Mouse (Mus musculus): ENCODE measurements around the gene Babam2.

Babam2 gene

GRCm38 (mm10) chr5:31697644-31698296 lies at the start of gene Babam2:
Gene Babam2 (plus strand): TSS chr5:31697684.
- peak; percentile 93 to 94 for DNase-seq (ENCODE audit: low spot score in 2 of 2)

DNA sequence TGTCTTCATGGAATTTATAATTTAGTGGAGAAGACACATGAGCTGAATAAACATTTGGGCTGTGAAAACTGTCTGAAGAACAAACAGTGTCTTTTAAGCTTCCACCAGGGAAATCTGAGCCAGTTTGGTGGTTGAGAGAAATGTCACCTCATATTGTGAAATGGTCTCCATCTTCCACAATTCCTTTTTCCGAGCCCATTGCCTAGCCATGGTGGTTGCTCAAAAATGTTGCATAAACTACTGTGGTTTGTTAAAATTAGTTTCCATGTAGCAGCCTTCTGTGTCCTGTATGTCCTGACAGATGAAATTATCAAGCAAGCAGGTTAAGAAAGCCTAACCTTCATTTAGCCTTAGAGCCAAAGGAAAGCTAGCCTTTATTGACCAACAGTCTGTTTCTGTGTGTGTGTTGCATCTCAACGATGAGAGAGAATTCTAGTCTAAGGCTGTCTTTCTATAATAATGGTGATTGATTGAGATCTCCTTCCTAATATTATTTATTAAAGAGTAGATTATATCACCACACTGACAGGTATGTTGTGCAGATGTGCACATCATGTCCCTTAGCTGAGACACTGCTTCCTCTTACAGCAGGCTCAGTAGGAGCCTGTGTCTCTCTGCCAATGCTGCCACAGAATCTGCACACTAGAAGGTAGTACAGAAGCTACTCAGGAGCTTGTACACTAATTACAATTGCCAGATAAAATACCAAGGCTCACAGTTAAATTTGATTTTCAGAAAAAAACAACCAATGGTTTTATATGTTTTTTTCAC lies 46.8 kb upstream of the Babam2 start:
- DNase-seq (ENCODE audit: low spot score in 2 of 2): no peak

DNA sequence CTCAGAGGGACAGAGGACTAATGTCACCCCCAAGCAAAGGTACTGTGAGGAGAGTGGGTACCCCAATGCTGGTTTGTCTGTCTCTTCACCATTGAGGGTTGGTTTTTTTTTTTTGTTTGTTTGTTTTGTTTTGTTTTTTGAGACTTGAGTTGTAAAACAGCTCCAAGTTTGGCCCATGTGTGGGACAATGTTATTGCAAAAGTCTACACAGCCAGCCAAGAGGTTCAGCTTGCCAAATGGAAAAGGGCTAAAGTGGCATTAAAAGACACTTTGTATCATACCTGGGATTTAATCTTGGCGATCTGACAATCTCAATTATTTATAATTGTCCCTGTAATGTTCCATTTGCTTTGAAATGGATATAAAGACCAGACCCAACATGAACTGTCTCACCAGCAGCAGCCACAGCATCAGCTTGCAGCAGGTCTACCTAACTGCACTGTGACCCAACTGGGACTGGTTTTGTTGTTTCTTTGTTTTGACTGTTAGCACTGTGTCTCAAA lies 41.7 kb upstream of the Babam2 start:
- DNase-seq (ENCODE audit: low spot score in 2 of 2): no peak

DNA sequence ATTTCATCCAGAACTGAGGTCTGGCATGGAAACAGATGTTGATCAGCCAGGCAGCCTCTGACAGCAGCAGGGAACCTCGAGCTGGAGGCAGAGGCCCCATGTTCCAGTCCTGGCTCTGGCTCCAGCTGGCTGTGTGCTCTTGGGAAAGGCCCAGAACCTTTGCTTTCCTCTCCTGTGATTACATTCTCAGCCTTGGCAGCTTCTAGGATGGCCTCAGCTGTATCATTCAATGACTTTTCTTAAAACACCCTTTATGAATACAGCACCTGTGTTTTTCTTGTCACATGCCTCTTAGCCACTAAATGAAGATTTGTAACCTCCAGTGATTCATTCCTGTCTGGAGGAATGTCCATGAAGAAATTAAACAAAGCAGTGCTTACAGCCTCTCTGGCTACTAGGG lies 31.3 kb upstream of the Babam2 start:
- DNase-seq (ENCODE audit: low spot score in 2 of 2): no peak

- no peak for DNase-seq (ENCODE audit: low spot score in 2 of 2)
Measured at GRCm38 (mm10) chr5:31668325-31668968, 29.0 kb upstream of the Babam2 start.

DNA sequence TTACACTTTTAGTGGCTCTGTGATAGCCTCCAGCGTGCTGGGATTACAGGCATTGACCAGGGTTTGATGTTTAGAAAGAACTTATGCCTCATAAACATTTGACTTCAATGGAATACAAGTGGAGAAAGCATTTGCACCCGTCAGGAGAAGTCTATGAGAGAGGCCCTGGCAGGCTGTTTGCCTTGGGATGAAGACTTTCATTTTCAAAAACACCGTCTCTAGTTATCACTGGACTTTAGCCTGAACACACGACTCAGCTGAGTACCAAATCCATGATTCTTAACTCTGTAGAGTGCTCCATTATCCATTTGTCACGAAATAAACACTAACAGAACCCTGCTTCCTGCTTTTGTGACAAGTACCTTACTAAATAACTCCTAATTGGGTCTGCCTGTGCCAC lies 27.5 kb upstream of the Babam2 start:
- DNase-seq (ENCODE audit: low spot score in 2 of 2): no peak

GRCm38 (mm10) chr5:31671137-31671536 lies 26.3 kb upstream of the Babam2 start:
- DNase-seq (ENCODE audit: low spot score in 2 of 2): no peak

DNA sequence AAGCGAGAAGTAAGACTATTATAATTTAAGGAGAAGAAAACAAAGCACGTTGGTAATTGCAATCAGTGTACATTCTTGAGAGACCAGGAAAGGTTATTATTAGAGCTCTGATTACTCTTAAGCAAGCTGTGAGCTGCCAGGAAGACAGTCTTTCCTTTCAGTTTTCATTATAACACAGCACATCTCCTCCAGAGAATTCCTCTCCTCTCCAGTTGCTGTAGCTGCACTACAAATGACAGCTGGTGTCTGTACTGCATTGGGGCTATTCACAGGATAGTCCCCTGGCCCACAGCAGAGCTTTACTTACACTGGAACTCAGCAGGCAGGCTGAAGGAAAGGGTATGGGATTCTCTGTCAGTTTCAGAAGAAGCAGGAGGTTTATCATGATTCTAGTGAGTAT lies 24.1 kb upstream of the Babam2 start:
- DNase-seq (ENCODE audit: low spot score in 2 of 2): peak in 1 of 2 experiments; percentile 4

DNA sequence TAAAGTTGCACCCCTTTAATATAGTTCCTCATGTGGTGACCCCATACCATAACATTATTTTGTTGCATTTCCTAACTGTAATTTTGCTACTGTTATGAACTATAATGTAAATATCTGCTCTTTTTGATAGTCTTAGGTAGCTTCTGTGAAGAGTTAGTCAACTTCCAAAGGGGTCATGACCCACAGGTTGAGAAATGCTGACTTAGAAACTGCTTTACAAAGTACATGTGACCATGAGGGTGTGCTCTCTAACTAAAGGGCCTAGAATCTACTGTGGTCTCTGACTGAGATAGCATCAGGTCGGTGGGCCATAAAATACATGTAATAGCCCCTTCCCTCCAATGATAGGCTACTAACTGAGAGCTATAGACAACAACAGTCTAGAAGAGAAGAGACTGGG lies 19.5 kb upstream of the Babam2 start:
- DNase-seq (ENCODE audit: low spot score in 2 of 2): no peak

DNA sequence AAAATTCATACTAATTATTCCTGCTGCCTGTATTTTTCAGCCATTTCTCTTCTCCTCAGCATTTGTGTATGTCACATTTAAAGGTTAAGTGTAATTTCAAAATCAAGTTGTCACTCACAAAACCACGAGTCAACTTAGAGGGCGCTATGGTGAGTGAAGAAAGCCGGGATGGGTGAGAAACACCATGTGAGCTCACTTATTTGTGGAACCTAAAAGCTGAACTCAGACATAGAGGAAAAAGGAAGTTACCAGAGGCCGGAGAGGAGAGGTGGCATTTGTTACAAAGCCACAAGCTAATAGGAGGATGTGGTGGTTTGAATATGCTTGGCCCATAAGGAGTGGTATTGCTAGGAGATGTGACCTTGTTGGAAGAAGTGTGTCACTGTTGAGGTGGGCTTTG lies 17.3 kb upstream of the Babam2 start:
- DNase-seq (ENCODE audit: low spot score in 2 of 2): no peak

DNA sequence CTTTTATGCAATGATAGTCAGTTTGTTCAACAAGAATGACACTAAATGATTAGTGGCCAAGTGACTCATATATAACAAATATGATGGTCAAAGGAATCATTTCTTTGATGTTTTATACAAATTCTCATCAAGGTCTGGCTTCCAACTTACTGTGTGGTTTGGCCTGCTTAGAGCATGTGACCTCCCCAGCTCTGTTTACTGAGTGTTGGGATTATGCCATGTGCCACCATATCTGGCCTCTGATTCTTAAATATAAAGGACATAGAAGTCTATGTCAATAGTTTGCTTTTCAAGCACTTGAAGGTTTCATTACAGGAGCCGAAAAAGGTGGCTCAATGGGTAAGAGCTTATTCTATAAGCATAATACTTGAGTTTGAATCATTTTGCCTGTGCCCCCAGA lies 15.2 kb upstream of the Babam2 start:
- DNase-seq (ENCODE audit: low spot score in 2 of 2): no peak

DNA sequence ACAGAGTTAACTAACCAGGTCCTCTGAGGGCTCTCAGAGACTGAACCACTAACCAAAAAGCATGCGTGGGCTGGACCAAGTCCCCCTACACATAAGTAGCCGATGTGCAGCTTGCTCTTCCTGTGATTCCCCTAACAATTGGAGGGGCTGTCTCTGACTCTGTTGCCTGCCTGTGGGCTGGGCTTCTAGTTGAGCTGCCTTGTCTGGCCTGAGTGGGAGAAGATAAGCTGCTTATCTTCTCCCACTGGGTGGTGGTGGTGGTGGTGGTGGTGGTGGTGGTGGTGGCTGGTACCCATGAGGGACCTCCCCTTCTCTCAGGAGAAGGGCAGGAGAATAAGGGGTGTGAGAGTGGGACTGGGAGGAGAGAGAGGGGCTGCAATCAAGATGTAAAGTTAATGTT lies 11.4 kb upstream of the Babam2 start:
- DNase-seq (ENCODE audit: low spot score in 2 of 2): no peak

- no peak for DNase-seq (ENCODE audit: low spot score in 2 of 2)
Measured at GRCm38 (mm10) chr5:31687972-31688371, 9.5 kb upstream of the Babam2 start.

- DNase-seq (ENCODE audit: low spot score in 2 of 2): no peak
Measured at GRCm38 (mm10) chr5:31693191-31693590, 4.3 kb upstream of the Babam2 start.

- DNase-seq (ENCODE audit: low spot score in 2 of 2): no peak
Measured at GRCm38 (mm10) chr5:31696971-31697643, 377 bp upstream of the Babam2 start, which contains the start of gene Rbks. Gene Rbks (minus strand): TSS chr5:31697627.

- DNase-seq (ENCODE audit: low spot score in 2 of 2): peak; percentile 90 to 91
Measured at GRCm38 (mm10) chr5:31698297-31698726, 828 bp downstream of the Babam2 start.

- DNase-seq (ENCODE audit: low spot score in 2 of 2): no peak
Measured at GRCm38 (mm10) chr5:31698931-31699330, 1.4 kb downstream of the Babam2 start.

GRCm38 (mm10) chr5:31699397-31699796 lies 1.9 kb downstream of the Babam2 start:
- no peak for DNase-seq (ENCODE audit: low spot score in 2 of 2)

- no peak for DNase-seq (ENCODE audit: low spot score in 2 of 2)
Measured at GRCm38 (mm10) chr5:31704971-31705370, 7.5 kb downstream of the Babam2 start.

- no peak for DNase-seq (ENCODE audit: low spot score in 2 of 2)
Measured at GRCm38 (mm10) chr5:31706826-31707225, 9.3 kb downstream of the Babam2 start.

DNA sequence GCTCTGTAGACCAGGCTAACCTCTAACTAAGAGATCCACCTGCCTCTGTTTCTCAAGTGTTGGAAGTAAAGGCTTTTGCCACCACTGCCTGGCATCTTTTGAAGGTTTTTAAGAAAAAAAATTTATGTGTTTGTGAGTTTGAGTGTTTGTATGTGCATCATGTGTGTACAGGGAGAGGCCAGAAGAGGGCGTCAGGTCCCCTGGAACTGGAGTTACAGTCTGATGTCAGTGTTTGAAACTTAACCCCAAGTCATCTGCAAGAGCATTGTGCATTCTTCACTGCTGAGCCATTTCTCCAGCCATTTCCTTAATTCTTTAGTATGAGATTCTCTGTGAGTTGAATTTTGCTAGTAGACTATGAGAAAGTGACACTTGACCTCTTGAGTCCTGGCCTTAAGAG lies 11.9 kb downstream of the Babam2 start:
- DNase-seq (ENCODE audit: low spot score in 2 of 2): no peak

DNA sequence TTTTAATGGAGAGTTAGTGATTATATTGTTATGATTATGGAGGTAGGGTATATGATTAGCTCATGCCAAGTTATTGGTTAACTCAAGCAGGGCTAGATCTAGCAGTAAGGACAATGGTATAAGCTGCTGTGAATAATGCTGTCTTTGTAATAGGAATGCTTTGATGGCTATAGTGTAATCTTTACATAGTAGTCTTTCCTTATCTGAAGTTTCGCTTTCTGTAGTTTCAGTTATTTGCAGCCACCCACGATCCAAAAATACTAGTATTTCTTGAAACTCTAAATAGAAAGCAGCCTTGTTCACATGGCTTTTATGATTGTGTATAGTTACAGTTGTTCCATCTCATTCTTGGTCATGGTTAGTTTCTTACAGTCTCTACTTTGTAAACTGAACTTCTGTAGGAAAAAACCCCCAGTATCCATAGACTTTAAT lies 15.8 kb downstream of the Babam2 start:
- DNase-seq (ENCODE audit: low spot score in 2 of 2): no peak

All from heart, adult 9 months (tissue).